Mouse (Mus musculus) forebrain, embryonic 11.5 days (tissue): ENCODE data around the gene A830031A19Rik. TPM values are rescaled to one million over a fixed set of nuclear protein-coding genes. Genes with fewer than 3 reads are reported as not detected.

ENCODE experiments used
- ATAC-seq: fragments of 200-750 bp; cut with Nextera tagmentation; replicated peaks from 2 replicates; pipeline ENCODE4 v1.8.0; 2017; ENCODE audit warnings: moderate TSS enrichment; ENCODE audit not compliant: low FRiP score
- DNase-seq: peaks from one replicate; pipeline ENCODE4 v3.0.0-alpha.2; 2017; ENCODE audit warnings: low spot score
- H3K27ac ChIP-seq: fragments of 300-500 bp; sonication (generic); 2 replicates; pipeline ENCODE4 v1.5.1; 2014; ENCODE audit warnings: low read depth, low read length
- H3K27me3 ChIP-seq: fragments of 300-500 bp; sonication (generic); 2 replicates; pipeline ENCODE4 v1.6.1; 2014; ENCODE audit warnings: mild to moderate bottlenecking, low read length, mixed read lengths; ENCODE audit not compliant: control insufficient read depth, insufficient read depth
- H3K36me3 ChIP-seq: fragments of 300-500 bp; sonication (generic); 2 replicates; pipeline ENCODE4 v1.6.1; 2014; ENCODE audit warnings: mild to moderate bottlenecking, low read length, moderate library complexity, mixed read lengths; ENCODE audit not compliant: control insufficient read depth, insufficient read depth
- H3K4me1 ChIP-seq: fragments of 300-500 bp; sonication (generic); replicated peaks from 2 replicates; pipeline ENCODE4 v1.6.1; 2014; ENCODE audit warnings: low read length, mixed read lengths; ENCODE audit not compliant: control insufficient read depth, insufficient read depth
- H3K4me2 ChIP-seq: fragments of 300-500 bp; sonication (generic); 2 replicates; pipeline ENCODE4 v1.6.1; 2014; ENCODE audit warnings: low read depth, mild to moderate bottlenecking, low read length, moderate library complexity, mixed read lengths; ENCODE audit not compliant: severe bottlenecking
- H3K4me3 ChIP-seq: fragments of 300-500 bp; sonication (generic); 2 replicates; pipeline ENCODE4 v1.5.1; 2014; ENCODE audit warnings: low read depth, low read length
- H3K9ac ChIP-seq: fragments of 300-500 bp; sonication (generic); 2 replicates; pipeline ENCODE4 v1.6.1; 2014; ENCODE audit warnings: low read length
- H3K9me3 ChIP-seq: fragments of 300-500 bp; sonication (generic); 2 replicates; pipeline ENCODE4 v1.6.1; 2016; ENCODE audit warnings: low read length, mixed read lengths; ENCODE audit not compliant: control insufficient read depth
- WGBS: fragments of 180-500 bp; shearing (Covaris S2); extraction: QIAGEN DNeasy Blood & Tissue Kit; methylation state at CpG from one replicate; pipeline ENCODE4 v1.1.7; 2014; 5-methylcytosine and 5-hydroxymethylcytosine counted together
- polyA plus RNA-seq: library from polyadenylated mRNA; unstranded; fragments of >200 nt; fragmentation: Nextera tagmentation; extraction: Ambion mirVana; gene quantifications from 2 replicates; pipeline ENCODE4 v1.2.1, GENCODE M21; 2014

A830031A19Rik gene
- polyA plus RNA-seq, 1 experiment from 2014 or later, result not detected

DNA sequence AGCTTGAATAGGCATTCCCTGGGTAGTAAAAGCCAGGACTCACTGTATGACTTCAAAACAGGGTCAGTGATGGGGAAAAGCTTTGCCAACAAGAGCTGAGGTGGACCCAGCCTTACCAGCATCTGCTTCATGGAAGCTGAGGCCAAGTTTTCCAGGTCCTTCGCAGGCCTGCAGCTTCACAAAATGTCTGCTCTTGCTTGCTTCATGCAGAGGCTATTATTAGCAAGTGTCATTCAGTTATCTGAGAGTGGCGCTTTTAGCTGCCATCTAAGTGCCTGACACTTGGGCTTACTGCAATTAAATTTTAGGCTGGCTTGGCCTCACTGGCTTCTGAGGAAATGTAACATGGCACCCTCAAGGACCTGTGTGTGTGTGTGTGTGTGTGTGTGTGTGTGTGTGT is 35.3 kb upstream of the A830031A19Rik start:
- Histone ChIP-seq H3K9ac (no peak overlapping the region), H3K4me1 (peaks cover 3% of the 10 kb centered on the region; the same call in 1 of the 2 replicates), H3K27me3 (no peaks in the 10 kb centered on the region), H3K4me3 (no peak overlapping the region), H3K9me3 (no peaks in the 10 kb centered on the region), H3K4me2 (no peak overlapping the region), H3K27ac (no peak overlapping the region), H3K36me3 (no peaks in the 10 kb centered on the region)
- DNase-seq (no peak), ATAC-seq (0 out of 2 replicates have a peak, but pooled peaks have one; percentile 15)
- WGBS, result 82% methylated on average over 2 of the region's 2 CpGs

DNA sequence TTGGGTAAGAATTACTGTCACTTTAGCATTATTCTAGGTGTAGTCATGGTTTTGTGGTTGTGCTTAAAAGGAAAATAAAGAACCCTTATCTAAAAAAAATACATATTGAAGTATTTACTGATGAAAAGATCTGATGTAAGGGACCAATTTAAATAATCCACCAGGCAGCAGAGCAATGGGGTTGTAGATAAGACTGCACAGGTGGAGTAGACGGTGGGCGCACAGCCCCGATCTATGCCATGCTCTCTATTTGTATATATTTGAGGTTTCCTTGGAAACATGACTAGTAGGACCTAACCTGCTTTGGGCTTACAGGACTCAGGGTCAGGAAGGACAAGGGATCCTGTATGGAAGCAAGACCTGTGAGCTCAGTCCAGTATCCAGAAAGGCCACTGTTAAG is 34.5 kb upstream of the A830031A19Rik start:
- H3K9ac ChIP-seq, result no peak overlapping the region
- no peaks in the 10 kb centered on the region for H3K36me3 ChIP-seq
- no peak overlapping the region for H3K4me2 ChIP-seq
- H3K4me1 ChIP-seq, result peaks cover 3% of the 10 kb centered on the region; the same call in 1 of the 2 replicates
- ATAC-seq, result no peak
- H3K27ac ChIP-seq, result no peak overlapping the region
- H3K4me3 ChIP-seq, result no peak overlapping the region
- no peaks in the 10 kb centered on the region for H3K9me3 ChIP-seq
- no peaks in the 10 kb centered on the region for H3K27me3 ChIP-seq
- 97% methylated on average over 3 of the region's 3 CpGs for whole genome bisulfite sequencing
- no peak for DNase-seq

DNA sequence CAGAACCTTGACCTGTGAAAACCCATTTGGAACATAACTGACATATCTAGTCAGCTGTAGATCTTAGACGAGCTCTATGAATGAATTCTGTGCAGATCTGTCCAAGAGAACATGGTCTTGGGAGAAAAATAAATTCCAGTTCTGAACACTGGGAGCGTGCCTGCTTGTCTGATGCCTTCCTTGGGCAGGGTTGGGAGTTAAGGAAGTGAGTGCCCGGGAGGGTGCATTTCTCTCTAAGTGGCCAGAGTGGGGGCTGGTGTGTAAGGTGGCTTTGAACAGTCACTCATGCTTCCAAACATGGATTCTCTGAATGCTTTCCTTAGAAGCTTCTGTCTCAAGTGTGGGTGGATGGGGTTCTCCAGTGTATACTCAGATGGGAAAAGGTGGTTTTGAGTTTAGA is 34.1 kb upstream of the A830031A19Rik start:
- Histone ChIP-seq H3K4me1 (peaks cover 3% of the 10 kb centered on the region; the same call in 1 of the 2 replicates), H3K9me3 (no peaks in the 10 kb centered on the region)

DNA sequence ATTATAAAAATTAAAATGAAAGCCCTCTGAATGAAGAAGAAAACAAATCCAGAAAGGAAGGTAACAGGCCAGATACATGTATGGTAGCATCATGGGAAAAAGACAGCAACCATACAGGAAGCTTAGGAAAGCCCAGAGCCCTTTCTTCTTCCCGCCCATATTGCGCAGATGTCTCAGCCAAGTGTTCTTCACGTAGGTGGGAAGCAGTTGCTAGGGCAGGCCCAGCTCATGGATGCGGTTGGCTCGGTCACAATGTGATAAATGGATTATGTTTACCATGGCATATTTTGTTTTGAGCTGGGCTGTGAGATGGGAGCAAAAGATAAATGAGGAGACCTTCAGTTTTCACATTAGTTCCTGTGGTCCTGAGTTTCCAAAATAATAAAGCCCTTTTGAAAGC is 32.6 kb upstream of the A830031A19Rik start:
- no peaks in the 10 kb centered on the region for H3K36me3 ChIP-seq
- no peak overlapping the region for H3K4me2 ChIP-seq
- H3K4me1 ChIP-seq, result peaks cover 3% of the 10 kb centered on the region; the same call in 1 of the 2 replicates
- ATAC-seq (no peak), DNase-seq (no peak)
- H3K27me3 ChIP-seq, result no peaks in the 10 kb centered on the region
- no peak overlapping the region for H3K4me3 ChIP-seq
- 90% methylated on average over 5 of the region's 5 CpGs for WGBS
- no peaks in the 10 kb centered on the region for H3K9me3 ChIP-seq
- no peak overlapping the region for H3K27ac ChIP-seq
- H3K9ac ChIP-seq, result no peak overlapping the region

More for the DNA sequence above, 34.1 kb upstream of the A830031A19Rik start:
- Histone ChIP-seq H3K9ac (no peak overlapping the region), H3K4me3 (no peak overlapping the region), H3K27me3 (no peaks in the 10 kb centered on the region), H3K36me3 (no peaks in the 10 kb centered on the region), H3K4me2 (no peak overlapping the region), H3K27ac (no peak overlapping the region)
- 75% methylated on average over 3 of the region's 3 CpGs for WGBS
- no peak for ATAC-seq
- DNase-seq, result no peak

DNA sequence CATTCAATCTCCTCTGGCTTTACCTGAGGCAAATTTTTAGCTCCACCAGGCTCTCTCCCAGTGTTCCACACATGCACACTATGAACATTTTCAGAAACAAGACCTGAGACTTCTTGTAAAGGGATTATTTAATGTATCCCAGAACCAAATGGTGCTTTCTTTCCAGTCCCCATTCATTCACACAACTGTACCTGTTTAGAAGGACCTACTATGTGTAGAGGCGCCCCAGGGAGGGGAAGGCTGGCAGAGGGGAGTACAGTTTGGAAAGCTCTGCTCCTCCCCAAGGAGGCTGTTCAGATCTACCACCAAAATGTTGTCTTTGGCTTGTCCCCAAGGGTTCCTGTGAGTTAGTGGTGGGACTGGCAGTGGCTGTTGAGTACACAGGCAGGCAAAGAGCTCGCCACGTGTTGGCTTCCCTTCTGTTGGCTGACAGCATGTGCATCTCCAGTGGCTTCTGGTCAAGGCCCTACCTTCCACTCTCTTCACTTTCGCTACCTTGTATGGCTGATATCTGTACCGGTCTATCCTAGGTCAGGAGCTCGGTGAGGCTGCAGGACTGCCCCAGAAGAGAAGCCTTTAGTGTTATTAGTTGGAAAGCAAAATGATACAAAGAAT is 28.4 kb upstream of the A830031A19Rik start:
- H3K4me1 ChIP-seq, result peaks cover 16% of the 10 kb centered on the region; the same call in 1 of the 2 replicates
- no peaks in the 10 kb centered on the region for H3K27me3 ChIP-seq
- 89% methylated on average over 6 of the region's 6 CpGs for WGBS
- ATAC-seq, result no peak
- no peak overlapping the region for H3K4me2 ChIP-seq
- no peak overlapping the region for H3K4me3 ChIP-seq
- H3K9ac ChIP-seq, result no peak overlapping the region
- H3K27ac ChIP-seq, result no peak overlapping the region
- no peaks in the 10 kb centered on the region for H3K36me3 ChIP-seq
- no peaks in the 10 kb centered on the region for H3K9me3 ChIP-seq
- DNase-seq, result no peak

DNA sequence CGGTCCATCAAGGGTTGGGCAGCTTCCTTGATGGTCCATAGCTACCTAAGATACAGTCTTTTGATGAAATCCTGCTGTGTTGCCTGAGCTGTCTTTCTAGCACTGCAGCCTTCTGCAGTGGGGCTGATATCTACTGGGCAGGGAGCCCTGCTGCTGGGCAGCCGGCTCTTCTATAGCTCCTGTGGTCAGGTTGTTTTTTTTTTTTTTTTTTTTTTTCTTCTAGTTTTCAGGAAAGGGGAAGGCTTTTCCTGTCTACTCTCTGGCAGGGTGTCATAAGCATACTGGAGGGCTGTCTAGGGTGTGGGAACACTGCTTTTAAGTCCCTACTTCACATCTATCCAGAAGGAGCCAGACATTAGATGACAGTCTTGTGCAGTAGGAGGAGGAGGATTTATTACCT is 27.5 kb upstream of the A830031A19Rik start:
- no peaks in the 10 kb centered on the region for H3K36me3 ChIP-seq
- no peaks in the 10 kb centered on the region for H3K27me3 ChIP-seq
- 72% methylated on average over 2 of the region's 2 CpGs for WGBS
- no peak for DNase-seq
- H3K9me3 ChIP-seq, result no peaks in the 10 kb centered on the region
- H3K9ac ChIP-seq, result no peak overlapping the region
- no peak overlapping the region for H3K4me3 ChIP-seq
- H3K4me2 ChIP-seq, result no peak overlapping the region
- ATAC-seq, result no peak
- H3K4me1 ChIP-seq, result peaks cover 19% of the 10 kb centered on the region
- no peak overlapping the region for H3K27ac ChIP-seq

DNA sequence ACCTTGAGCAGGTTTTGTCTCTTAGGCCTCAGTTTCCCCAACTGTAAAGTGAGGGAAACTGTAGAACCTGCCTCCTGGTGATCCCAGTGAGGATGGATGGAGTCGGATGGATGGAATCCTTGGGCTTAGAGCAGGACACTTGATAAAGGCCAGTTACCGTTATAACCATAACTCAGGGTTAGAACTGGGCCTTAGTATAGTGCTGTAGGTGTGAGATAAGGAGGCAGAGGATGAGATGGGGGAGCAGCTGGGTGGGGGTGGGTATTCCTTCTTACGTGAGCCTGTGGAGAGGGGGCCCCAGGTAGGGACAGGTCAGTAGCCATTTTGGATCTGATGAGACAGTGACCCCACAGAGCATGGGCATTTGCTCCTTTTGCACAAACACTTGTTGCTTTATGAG is 26.8 kb upstream of the A830031A19Rik start:
- DNase-seq, result no peak
- no peak overlapping the region for H3K9ac ChIP-seq
- H3K36me3 ChIP-seq, result no peaks in the 10 kb centered on the region
- H3K9me3 ChIP-seq, result no peaks in the 10 kb centered on the region
- no peak overlapping the region for H3K4me3 ChIP-seq
- H3K4me1 ChIP-seq, result peaks cover 20% of the 10 kb centered on the region
- no peak for ATAC-seq
- no peak overlapping the region for H3K4me2 ChIP-seq
- no peaks in the 10 kb centered on the region for H3K27me3 ChIP-seq
- H3K27ac ChIP-seq, result no peak overlapping the region
- WGBS, result 91% methylated on average over 3 of the region's 3 CpGs

DNA sequence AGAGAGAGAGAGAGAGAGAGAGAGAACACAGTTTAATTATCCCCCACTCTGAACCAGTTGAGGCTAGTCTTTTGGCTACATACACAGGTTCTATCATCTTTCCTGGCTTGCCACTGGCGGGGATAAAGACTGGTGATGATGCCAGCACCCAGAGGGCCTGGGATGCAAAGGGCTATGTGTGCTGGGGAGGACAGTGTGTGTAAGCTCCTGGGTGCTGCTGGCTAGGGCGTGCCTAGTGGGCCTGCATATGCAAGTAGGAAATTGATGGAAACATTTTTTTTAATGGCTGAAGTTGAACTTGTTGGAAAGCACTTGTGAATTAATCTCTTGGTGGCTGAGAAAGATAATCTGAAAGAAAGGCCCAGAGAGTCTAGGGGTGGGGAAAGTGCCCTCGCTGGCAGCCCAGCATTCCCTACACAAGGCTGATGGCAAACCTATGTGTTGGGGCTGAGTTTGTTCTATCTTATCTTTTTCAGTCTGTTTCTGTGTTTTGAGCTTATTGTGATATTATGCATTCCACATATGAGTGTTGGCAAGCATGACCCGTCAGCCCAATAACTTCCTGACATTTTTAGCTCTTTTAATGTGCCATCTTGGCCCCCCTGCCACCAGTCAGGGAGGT is 25.7 kb upstream of the A830031A19Rik start:
- no peaks in the 10 kb centered on the region for H3K36me3 ChIP-seq
- no peak overlapping the region for H3K4me3 ChIP-seq
- peaks cover 22% of the 10 kb centered on the region for H3K4me1 ChIP-seq
- WGBS, result 71% methylated on average over 4 of the region's 4 CpGs
- H3K27ac ChIP-seq, result peak overlapping the region; percentile 70; the same call in 1 of the 2 replicates
- no peaks in the 10 kb centered on the region for H3K27me3 ChIP-seq
- ATAC-seq (peak; percentile 22; the same call in 1 of the 2 replicates), DNase-seq (no peak)
- no peak overlapping the region for H3K9ac ChIP-seq
- H3K4me2 ChIP-seq, result 0 out of 2 replicates have a peak overlapping the region, but pooled peaks have one; percentile 8
- no peaks in the 10 kb centered on the region for H3K9me3 ChIP-seq
